Mouse (Mus musculus) monocyte, adult 59 days (primary cell): Measurements from ENCODE around the gene Ehd2. TPM values are rescaled to one million over a fixed set of nuclear protein-coding genes. Genes with fewer than 3 reads are reported as not detected.

Source experiments
- total RNA-seq, 2 experiments: library from RNA; stranded (reverse); gene quantifications; one replicate each; pipeline ENCODE4 v1.2.4; 2023

Gene Ehd2
- under 1 TPM; 0.27 to 0.55 TPM for total RNA-seq

GRCm38 (mm10) chr7:15967312-15967711 lies at the start of gene Ehd2:
Ehd2 (minus strand) TSS chr7:15967567.

GRCm38 (mm10) chr7:15945721-15946536 lies 21.4 kb downstream of the Ehd2 start, which contains the start of gene Nop53:
Nop53 (minus strand) TSS chr7:15946074.

GRCm38 (mm10) chr7:15922220-15922773 lies 45.1 kb downstream of the Ehd2 start, which contains the start of gene Selenow:
Selenow (minus strand) TSS chr7:15922402.

Other genes starting within 250 kb of the Ehd2 start
- not detected for gene Obox5, start 217.4 kb downstream of the Ehd2 start, total RNA-seq
- gene Obox6, start 127.9 kb downstream of the Ehd2 start, total RNA-seq, result not detected
- gene Crx, start 87.6 kb downstream of the Ehd2 start, total RNA-seq, result not detected
- not detected for gene Crxos, start 85.0 kb downstream of the Ehd2 start, total RNA-seq
- 100 to 1,000 TPM; 123 to 124 TPM for gene Selenow, start 45.2 kb downstream of the Ehd2 start, total RNA-seq
- 100 to 1,000 TPM; 338 to 417 TPM for gene Nop53, start 21.5 kb downstream of the Ehd2 start, total RNA-seq
- gene Bicra, start 80.4 kb upstream of the Ehd2 start, total RNA-seq, result 10 to 100 TPM; 41.9 to 54.2 TPM
- under 1 TPM; 0.50 to 0.70 TPM for gene Zfp541, start 94.2 kb upstream of the Ehd2 start, total RNA-seq
- 100 to 1,000 TPM; 224 to 251 TPM for gene Napa, start 130.9 kb upstream of the Ehd2 start, total RNA-seq
- 10 to 100 TPM; 23.0 to 27.9 TPM for gene Kptn, start 152.3 kb upstream of the Ehd2 start, total RNA-seq
- gene Slc8a2, start 162.3 kb upstream of the Ehd2 start, total RNA-seq, result under 1 TPM in 1 of 2 experiments, not detected in 1; 0.24 TPM
- gene Meis3, start 207.5 kb upstream of the Ehd2 start, total RNA-seq, result 1 to 10 TPM; 5.1 to 6.4 TPM